Mouse (Mus musculus) adrenal gland (tissue): ENCODE data around the gene Tpm3.

Experiments used
- intact Hi-C: fragments of 180-260 bp; cut with DNase I; formaldehyde crosslinking; loops from one replicate; pipeline ENCODE4 v1.15.1; 2025
- long read RNA-seq, 2 experiments: library from polyadenylated mRNA; unstranded; transcript quantifications; one replicate each; pipeline ENCODE4 v2.0.0; 2020; ENCODE audit warnings: borderline replicate concordance in 1 of 2; ENCODE audit not compliant: insufficient replicate concordance in 1 of 2

The Tpm3 gene
- long read RNA-seq, experiment 1, transcript Tpm3-201 (8 exons, 2,230 nt), result major isoform, 236 of 352 reads
- long read RNA-seq, experiment 1, partial matches to known transcripts, result 71 of 352 reads
- long read RNA-seq, experiment 1, other reads (novel, unspliced or antisense), result 43 of 352 reads
- long read RNA-seq, experiment 2, transcript Tpm3-201 (8 exons, 2,230 nt), result major isoform, 306 of 380 reads
- long read RNA-seq, experiment 2, partial matches to known transcripts, result 34 of 380 reads
- long read RNA-seq, experiment 2, other reads (novel, unspliced or antisense), result 40 of 380 reads

- intact Hi-C loops, result loop anchor here (10.0 kb wide), 2 partner anchors 207 to 297 kb away; partner anchors contain the start of gene Ube2q1
These were observed at the start of gene Tpm3 for GRCm38 (mm10) chr3:90072294-90072693. Gene Tpm3, plus strand, starts transcription at chr3:90072649.

- intact Hi-C loops, result no loop called here
These were observed 37.8 kb upstream of the Tpm3 start for GRCm38 (mm10) chr3:90034653-90035052.

GRCm38 (mm10) chr3:90036263-90036662, 36.2 kb upstream of the Tpm3 start:
- intact Hi-C loops, result no loop called here

- intact Hi-C loops, result no loop called here
These were observed 22.8 kb upstream of the Tpm3 start for GRCm38 (mm10) chr3:90049691-90050090.

- intact Hi-C loops, result no loop called here
These were observed 20.8 kb upstream of the Tpm3 start, which contains the start of gene 4933434E20Rik for GRCm38 (mm10) chr3:90051441-90052350. Gene 4933434E20Rik, plus strand, starts transcription at chr3:90051636.

- intact Hi-C loops, result no loop called here
These were observed 19.9 kb upstream of the Tpm3 start, which contains the start of gene Ubap2l for GRCm38 (mm10) chr3:90052351-90053241. Gene Ubap2l, minus strand, starts transcription at chr3:90052628.

- intact Hi-C loops, result loop anchor here (5.0 kb wide), 1 partner anchor 109 kb away; no protein-coding TSS in a partner anchor
These were observed 10.9 kb upstream of the Tpm3 start for GRCm38 (mm10) chr3:90061549-90061948.

GRCm38 (mm10) chr3:90062539-90062938, 9.9 kb upstream of the Tpm3 start:
- intact Hi-C loops, result loop anchor here (5.0 kb wide), 1 partner anchor 110 kb away; no protein-coding TSS in a partner anchor

GRCm38 (mm10) chr3:90064383-90064782, 8.1 kb upstream of the Tpm3 start:
- intact Hi-C loops, result loop anchor here (5.0 kb wide), 1 partner anchor 112 kb away; no protein-coding TSS in a partner anchor

GRCm38 (mm10) chr3:90065553-90065952, 6.9 kb upstream of the Tpm3 start:
- intact Hi-C loops, result no loop called here

GRCm38 (mm10) chr3:90067851-90068250, 4.6 kb upstream of the Tpm3 start:
- intact Hi-C loops, result no loop called here

GRCm38 (mm10) chr3:90069688-90070087, 2.8 kb upstream of the Tpm3 start:
- intact Hi-C loops, result loop anchor here (10.0 kb wide), 2 partner anchors 205 to 295 kb away; partner anchors contain the start of gene Ube2q1

- intact Hi-C loops, result loop anchor here (5.0 to 10.0 kb wide), 3 partner anchors 125 to 302 kb away; partner anchors contain the start of gene Ube2q1
These were observed 4.7 kb downstream of the Tpm3 start for GRCm38 (mm10) chr3:90076921-90077716.

GRCm38 (mm10) chr3:90078224-90078623, 5.8 kb downstream of the Tpm3 start:
- intact Hi-C loops, result loop anchor here (5.0 to 10.0 kb wide), 3 partner anchors 126 to 303 kb away; partner anchors contain the start of gene Ube2q1

- intact Hi-C loops, result loop anchor here (5.0 to 10.0 kb wide), 3 partner anchors 127 to 304 kb away; partner anchors contain the start of gene Ube2q1
These were observed 6.8 kb downstream of the Tpm3 start for GRCm38 (mm10) chr3:90079133-90079762.

- intact Hi-C loops, result loop anchor here (5.0 to 10.0 kb wide), 4 partner anchors 37 to 305 kb away; partner anchors contain the start of gene Ube2q1
These were observed 7.5 kb downstream of the Tpm3 start for GRCm38 (mm10) chr3:90079763-90080497.

GRCm38 (mm10) chr3:90080498-90080863, 8.0 kb downstream of the Tpm3 start:
- intact Hi-C loops, result loop anchor here (5.0 kb wide), 1 partner anchor 37 kb away; no protein-coding TSS in a partner anchor
